Mouse (Mus musculus): ENCODE data around the gene Sertad3.
"Not testable (repeated sequence)": the region's sequence is repeated elsewhere in the genome, so short reads cannot be mapped to it uniquely, and the experiment has no call there.

The Sertad3 gene

DNA sequence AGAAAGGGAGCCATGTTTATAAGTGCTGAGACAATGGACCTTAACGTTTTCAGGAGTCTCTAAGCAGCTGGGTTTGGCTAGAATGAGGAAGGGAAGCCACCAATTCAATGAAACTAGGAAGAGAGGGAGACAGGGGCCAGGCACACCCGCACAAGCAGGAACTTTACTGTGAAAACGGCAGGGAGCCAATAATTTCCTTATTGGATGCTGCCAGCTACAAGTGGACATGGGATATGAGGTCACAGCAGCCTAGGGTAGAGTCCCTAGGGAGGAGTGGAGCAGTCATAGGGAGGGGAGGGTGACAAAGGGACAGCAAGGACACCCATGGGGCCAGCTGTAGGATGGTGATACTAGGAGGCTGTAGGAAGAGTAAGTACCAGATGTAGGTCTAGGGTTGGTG is 19.5 kb downstream of the Sertad3 start:
- DNase-seq, result no peak

- no peak for DNase-seq
These were observed 19.9 kb downstream of the Sertad3 start for GRCm38 (mm10) chr7:27493450-27493849.

- not testable (repeated sequence) for DNase-seq
These were observed 21.2 kb downstream of the Sertad3 start for GRCm38 (mm10) chr7:27494659-27495367.

GRCm38 (mm10) chr7:27499036-27499435 is 25.5 kb downstream of the Sertad3 start, which contains the start of gene Prx:
Gene Prx (plus strand): TSS chr7:27499324.
- DNase-seq, result no peak

GRCm38 (mm10) chr7:27501620-27502019 is 28.1 kb downstream of the Sertad3 start:
- DNase-seq, result peak in 1 of 2 experiments; percentile 46

DNA sequence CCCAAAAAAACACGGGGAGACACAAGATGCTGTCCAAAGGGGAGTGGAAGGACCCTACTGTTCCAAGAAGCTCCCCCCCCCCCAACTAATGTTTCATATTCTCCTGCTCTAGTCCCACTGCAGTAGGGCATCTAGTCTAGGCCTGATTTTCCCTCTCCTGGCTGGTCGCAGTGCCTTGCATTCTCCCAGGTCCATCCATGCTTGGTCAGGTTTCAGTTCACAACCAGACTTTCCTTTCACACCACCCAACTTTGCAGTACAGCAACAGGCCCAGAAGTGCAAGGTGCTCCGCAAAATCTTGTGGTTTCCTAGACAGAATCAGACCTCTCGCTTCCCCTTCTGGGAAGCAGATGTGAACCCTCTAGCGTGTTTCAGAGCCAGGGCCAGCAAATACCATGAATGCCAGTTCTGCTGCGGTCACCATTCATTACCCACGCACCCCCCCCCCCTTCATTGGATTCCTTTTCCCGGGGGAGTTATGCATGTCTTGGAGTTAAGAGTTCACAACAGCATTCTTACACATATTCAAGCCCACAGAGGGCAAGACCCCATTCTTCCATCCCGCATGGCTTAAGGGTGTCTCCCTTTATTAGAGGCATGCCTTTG is 33.3 kb downstream of the Sertad3 start:
- peak; percentile 42 to 56 for DNase-seq

GRCm38 (mm10) chr7:27507711-27508647 is 34.4 kb downstream of the Sertad3 start:
- DNase-seq, result peak; percentile 100

- peak; percentile 75 to 85 for DNase-seq
These were observed 35.1 kb downstream of the Sertad3 start for GRCm38 (mm10) chr7:27508648-27509005.

GRCm38 (mm10) chr7:27510809-27511208 is 37.2 kb downstream of the Sertad3 start:
- no peak for DNase-seq

GRCm38 (mm10) chr7:27514961-27515360 is 41.4 kb downstream of the Sertad3 start:
- DNase-seq, result no peak

DNA sequence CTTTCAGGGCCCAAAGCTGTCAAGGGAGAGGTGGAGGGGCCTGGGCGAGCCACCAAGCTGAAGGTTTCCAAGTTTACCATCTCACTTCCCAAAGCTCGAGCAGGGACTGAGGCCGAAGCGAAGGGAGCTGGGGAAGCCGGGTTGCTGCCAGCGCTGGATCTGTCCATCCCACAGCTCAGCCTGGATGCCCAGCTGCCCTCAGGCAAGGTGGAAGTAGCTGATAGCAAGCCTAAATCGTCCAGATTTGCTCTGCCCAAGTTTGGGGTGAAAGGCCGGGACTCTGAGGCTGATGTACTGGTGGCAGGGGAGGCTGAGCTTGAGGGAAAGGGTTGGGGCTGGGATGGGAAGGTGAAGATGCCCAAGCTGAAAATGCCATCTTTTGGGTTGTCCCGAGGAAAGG is 44.7 kb downstream of the Sertad3 start:
- DNase-seq, result no peak

- DNase-seq, result no peak
These were observed 46.5 kb downstream of the Sertad3 start for GRCm38 (mm10) chr7:27520104-27520503.

GRCm38 (mm10) chr7:27520599-27520998 is 47.0 kb downstream of the Sertad3 start:
- no peak for DNase-seq

DNA sequence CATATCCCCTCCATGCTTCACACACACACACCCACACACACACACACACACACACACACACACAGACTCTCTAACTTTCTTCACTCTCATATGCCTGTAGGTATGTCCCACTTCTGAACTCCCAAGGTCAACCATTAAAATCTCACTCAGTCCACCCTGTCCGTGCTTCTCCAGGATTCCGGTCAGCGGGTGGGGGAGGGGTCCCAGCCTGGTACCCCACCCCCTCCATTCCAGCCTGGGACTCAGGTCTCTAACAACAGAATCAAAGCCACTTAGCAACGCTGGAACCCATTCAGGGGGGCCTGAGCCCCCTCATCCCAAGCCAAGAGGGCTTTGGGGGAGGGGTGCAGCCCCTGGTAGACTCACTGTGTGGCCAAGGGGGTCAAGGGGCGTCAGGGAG is 49.4 kb downstream of the Sertad3 start, which contains the start of gene Hipk4:
Hipk4 (plus strand) TSS at position 301 of the 400 bp plus-strand sequence.
- no peak for DNase-seq

DNA sequence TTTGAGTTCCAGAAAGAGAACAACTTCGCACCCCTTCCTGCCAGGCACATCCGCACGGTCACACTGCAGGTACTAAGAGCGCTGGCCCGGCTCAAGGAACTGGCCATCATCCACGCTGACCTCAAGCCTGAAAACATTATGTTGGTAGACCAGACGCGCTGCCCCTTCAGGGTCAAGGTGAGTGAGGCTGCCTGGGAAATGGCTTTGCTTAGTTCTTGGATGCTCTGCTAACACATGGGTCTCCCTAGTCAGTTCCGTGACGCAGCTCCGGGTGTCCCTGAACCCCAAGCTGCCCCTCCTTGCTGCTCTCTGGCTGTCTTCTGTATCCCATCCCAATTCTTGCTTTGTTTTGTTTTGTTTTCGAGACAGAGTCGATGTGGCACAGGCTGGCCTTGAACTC is 50.2 kb downstream of the Sertad3 start:
- no peak for DNase-seq

DNA sequence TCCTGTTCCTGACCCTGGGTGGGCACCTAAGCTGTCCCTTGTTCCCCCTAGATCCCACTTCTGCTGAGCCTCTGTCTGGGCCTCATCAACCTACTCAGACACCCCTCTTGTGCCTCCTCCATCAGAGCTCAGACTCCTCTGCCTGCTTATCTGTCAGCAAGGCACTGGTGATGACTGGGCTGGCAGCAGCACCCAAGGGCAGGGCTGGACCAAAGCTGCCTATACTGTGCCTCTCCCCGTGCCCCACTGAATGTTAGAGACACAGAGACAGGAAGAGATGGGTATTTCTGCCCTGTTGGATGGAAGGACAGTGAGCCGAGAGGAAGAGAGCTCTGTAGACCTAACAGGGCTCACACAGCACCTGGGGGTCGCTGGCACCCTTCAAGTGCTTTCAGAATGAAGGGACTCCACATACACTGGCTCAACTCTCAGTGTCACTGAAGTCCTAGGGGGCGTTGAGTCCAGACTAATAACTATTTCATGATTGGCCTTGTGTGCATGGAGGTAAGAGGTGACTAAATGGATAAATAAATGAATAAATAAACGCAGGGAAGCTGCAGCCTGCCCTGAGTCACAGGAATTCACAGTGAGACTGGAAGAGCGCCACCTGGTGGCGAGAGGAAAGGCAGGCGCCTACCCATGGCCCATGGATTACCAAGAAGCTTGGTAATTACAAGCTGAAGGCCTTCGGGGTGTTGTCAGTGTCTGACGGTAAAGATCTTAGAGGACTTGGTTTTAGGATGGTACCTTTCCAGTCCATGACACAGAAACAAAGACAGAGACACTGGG is 52.7 kb downstream of the Sertad3 start:
- peak; percentile 84 to 86 for DNase-seq

Measured in kidney, postnatal 4 days (tissue).